ENCODE assay signal across 9 mouse cellular contexts in the genomic region with DNA sequence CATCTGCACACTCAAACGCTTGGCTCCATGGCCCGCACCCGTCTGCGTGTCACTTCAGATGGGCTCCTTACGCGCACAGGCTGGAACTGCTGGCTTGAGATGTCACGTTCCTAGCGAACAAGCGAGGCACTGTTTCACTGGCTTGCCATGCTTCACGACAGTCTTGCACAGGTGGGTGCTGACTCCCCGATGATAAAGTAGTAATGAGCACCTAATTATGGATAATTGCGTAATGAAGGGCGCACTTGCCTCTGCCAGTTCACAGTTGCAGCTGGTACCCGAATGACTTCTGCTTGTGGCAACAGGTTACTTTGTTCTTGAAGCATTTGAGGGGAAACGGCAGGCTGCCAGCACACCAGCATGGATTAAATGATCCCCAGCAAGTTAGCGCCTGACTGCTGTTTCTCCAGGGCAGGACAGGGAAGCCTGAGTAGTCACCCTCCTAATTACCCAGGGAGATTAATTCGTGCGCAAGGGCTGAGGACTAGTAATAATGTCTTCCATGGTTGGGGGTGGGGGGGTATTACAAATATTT.
DNase-seq lines count a peak whose midpoint lies in the region; ATAC-seq lines count a peak whose summit lies in the region.
"Had no signal": no experiment of that assay in that cellular context is flagged by ENCODE, and none has a peak within 500 bp of the region (broad histone marks: within the 10 kb centered on the region; RNA-seq: fewer than 3 reads in every experiment).

No protein-coding gene starts in this region.

- 31% methylated on average over 18 of the region's 18 CpGs for WGBS in forebrain, embryonic 13.5 days
- WGBS in forebrain, embryonic 10.5 days = 55% methylated on average over 18 of the region's 18 CpGs
- WGBS in neural tube, embryonic 11.5 days = 49% methylated on average over 18 of the region's 18 CpGs
- WGBS in stomach, embryonic 16.5 days = 61% methylated on average over 18 of the region's 18 CpGs

- H3K36me3 ChIP-seq in forebrain, embryonic 13.5 days (ENCODE audit: poor library complexity, severe bottlenecking) = no peaks in the 10 kb centered on the region
- H3K36me3 ChIP-seq in forebrain, embryonic 10.5 days (replicated peaks) = no peaks in the 10 kb centered on the region
- H3K36me3 ChIP-seq in neural tube, embryonic 11.5 days (ENCODE audit: control insufficient read depth, insufficient read depth, low read length) = no peaks in the 10 kb centered on the region
- H3K36me3 ChIP-seq in stomach, embryonic 16.5 days (ENCODE audit: control insufficient read depth, insufficient read depth, low read length) = no peaks in the 10 kb centered on the region
- H3K36me3 ChIP-seq: liver, embryonic 15.5 days had no signal

- DNase-seq in forebrain, embryonic 10.5 days (ENCODE audit: extremely low spot score, low spot score) = no peak
- peak; percentile 22 for DNase-seq in neural tube, embryonic 11.5 days (ENCODE audit: low spot score)
- DNase-seq in neural tube, embryonic 10.5 days (ENCODE audit: extremely low spot score, low spot score) = no peak
- DNase-seq in kidney, postnatal 4 days = peak; percentile 24 to 58
- no peak for DNase-seq in adipocyte (ENCODE audit: low spot score)
- no peak for DNase-seq in thymus, postnatal 14 days

- no peak overlapping the region for H3K4me3 ChIP-seq in forebrain, embryonic 13.5 days
- no peak overlapping the region for H3K4me3 ChIP-seq in forebrain, embryonic 10.5 days
- no peak overlapping the region for H3K4me3 ChIP-seq in neural tube, embryonic 11.5 days (ENCODE audit: low read depth, low read length)
- H3K4me3 ChIP-seq in stomach, embryonic 16.5 days (replicated peaks; ENCODE audit: low read length) = no peak overlapping the region
- H3K4me3 ChIP-seq: liver, embryonic 15.5 days had no signal

- H3K9me3 ChIP-seq in forebrain, embryonic 13.5 days (replicated peaks) = no peaks in the 10 kb centered on the region
- peaks cover 5% of the 10 kb centered on the region; the same call in 1 of the 2 replicates for H3K9me3 ChIP-seq in forebrain, embryonic 10.5 days
- H3K9me3 ChIP-seq in neural tube, embryonic 11.5 days (ENCODE audit: control insufficient read depth, low read length) = no peaks in the 10 kb centered on the region
- H3K9me3 ChIP-seq in stomach, embryonic 16.5 days (replicated peaks; ENCODE audit: control insufficient read depth, low read length) = no peaks in the 10 kb centered on the region; the same call in 1 of the 2 replicates
- H3K9me3 ChIP-seq: liver, embryonic 15.5 days had no signal

- peaks cover 11% of the 10 kb centered on the region for H3K4me1 ChIP-seq in forebrain, embryonic 13.5 days
- H3K4me1 ChIP-seq in forebrain, embryonic 10.5 days = peaks cover 17% of the 10 kb centered on the region
- no peaks in the 10 kb centered on the region; the same call in 1 of the 2 replicates for H3K4me1 ChIP-seq in neural tube, embryonic 11.5 days (ENCODE audit: control insufficient read depth, insufficient read depth, low read length)
- peaks cover 4% of the 10 kb centered on the region; the same call in 1 of the 2 replicates for H3K4me1 ChIP-seq in stomach, embryonic 16.5 days (ENCODE audit: control insufficient read depth, insufficient read depth, low read length)
- H3K4me1 ChIP-seq: liver, embryonic 15.5 days had no signal

- H3K27ac ChIP-seq in forebrain, embryonic 13.5 days = no peak overlapping the region
- no peak overlapping the region for H3K27ac ChIP-seq in forebrain, embryonic 10.5 days
- H3K27ac ChIP-seq in neural tube, embryonic 11.5 days (ENCODE audit: low read depth, low read length) = no peak overlapping the region
- peak overlapping the region; percentile 55; the same call in 1 of the 2 replicates for H3K27ac ChIP-seq in stomach, embryonic 16.5 days (ENCODE audit: low read length)
- H3K27ac ChIP-seq: liver, embryonic 15.5 days had no signal

- peaks cover 58% of the 10 kb centered on the region for H3K27me3 ChIP-seq in forebrain, embryonic 13.5 days
- peaks cover 79% of the 10 kb centered on the region for H3K27me3 ChIP-seq in forebrain, embryonic 10.5 days (ENCODE audit: poor library complexity, severe bottlenecking)
- H3K27me3 ChIP-seq in neural tube, embryonic 11.5 days (ENCODE audit: control insufficient read depth, insufficient read depth, low read length) = no peaks in the 10 kb centered on the region
- no peaks in the 10 kb centered on the region for H3K27me3 ChIP-seq in stomach, embryonic 16.5 days (ENCODE audit: control insufficient read depth, insufficient read depth, low read length)
- H3K27me3 ChIP-seq: liver, embryonic 15.5 days had no signal

- no peak overlapping the region for H3K9ac ChIP-seq in forebrain, embryonic 13.5 days
- no peak overlapping the region for H3K9ac ChIP-seq in neural tube, embryonic 11.5 days (ENCODE audit: low read length)
- H3K9ac ChIP-seq in stomach, embryonic 16.5 days (ENCODE audit: low read length) = no peak overlapping the region
- H3K9ac ChIP-seq: liver, embryonic 15.5 days had no signal

- peak overlapping the region; percentile 23 for H3K4me2 ChIP-seq in forebrain, embryonic 13.5 days
- H3K4me2 ChIP-seq in neural tube, embryonic 11.5 days (ENCODE audit: low read depth) = no peak overlapping the region
- H3K4me2 ChIP-seq in stomach, embryonic 16.5 days (ENCODE audit: low read depth, low read length) = 0 out of 2 replicates have a peak overlapping the region, but pooled peaks have one; percentile 6
- H3K4me2 ChIP-seq: liver, embryonic 15.5 days had no signal

- peak; percentile 69; the same call in 1 of the 2 replicates for ATAC-seq in forebrain, embryonic 13.5 days
- no peak for ATAC-seq in neural tube, embryonic 11.5 days (ENCODE audit: insufficient read depth, low FRiP score, low TSS enrichment)
- peak; percentile 66; the same call in 1 of the 2 replicates for ATAC-seq in stomach, embryonic 16.5 days (ENCODE audit: insufficient read depth, low FRiP score)

Comparison
In these comparisons a context has a peak if more than half of its experiments do, and no peak if none do; other contexts are left out.
1. DNase-seq: peak in neural tube, embryonic 11.5 days (single experiment) and kidney, postnatal 4 days (2 of 2); none in forebrain, embryonic 10.5 days (single experiment), neural tube, embryonic 10.5 days (single experiment), adipocyte (single experiment) and thymus, postnatal 14 days (single experiment).